Mouse (Mus musculus): ENCODE results near the gene Hexdc. TPM values are rescaled to one million over a fixed set of nuclear protein-coding genes. Genes with fewer than 3 reads are reported as not detected.

Gene Hexdc
- polyA plus RNA-seq (2014; fragmentation: Nextera tagmentation; extraction: Ambion mirVana): 11.9 and 14.8 TPM in 2 replicates

DNA sequence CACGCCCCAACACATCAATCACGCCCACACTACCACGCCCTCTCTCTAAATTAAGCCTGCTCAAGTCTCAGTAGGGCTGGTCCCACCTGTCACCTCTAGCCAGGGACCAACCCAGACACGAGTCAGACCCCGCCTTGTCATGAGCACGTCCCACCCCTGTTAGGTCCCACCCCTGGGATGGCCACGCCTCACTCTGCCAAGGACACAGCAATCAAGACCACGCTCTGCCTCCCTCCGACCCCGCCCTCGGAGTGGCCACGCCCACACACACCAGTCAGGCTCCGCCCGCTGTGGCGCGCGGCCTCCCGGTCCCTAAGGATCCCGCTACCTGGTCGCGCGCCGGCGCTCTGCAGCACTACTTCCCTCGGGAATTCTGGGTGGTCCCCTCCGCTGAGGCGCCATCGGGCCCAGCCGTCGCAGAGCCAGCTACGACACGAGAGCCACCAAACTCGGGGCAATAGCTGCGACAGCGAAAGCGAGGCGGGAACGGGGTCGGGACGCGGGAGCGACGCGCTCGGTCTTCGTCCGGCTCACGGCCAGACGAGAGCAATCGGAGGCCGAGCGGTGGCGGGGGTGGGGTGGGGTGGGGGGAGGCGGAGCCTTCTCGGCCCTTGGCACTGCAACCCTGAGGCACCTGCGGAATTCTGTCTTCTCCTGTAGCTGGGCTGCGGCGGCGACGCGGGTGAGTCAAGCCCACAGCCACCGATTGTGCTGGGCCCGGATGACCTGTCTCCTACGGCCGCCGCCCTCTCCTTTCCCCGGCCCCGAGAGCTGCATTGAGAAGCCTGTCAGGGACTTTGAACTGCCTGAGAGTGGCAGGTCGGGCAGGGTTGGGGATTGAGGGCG lies at the start of gene Hexdc, which contains the start of gene Ogfod3:
Hexdc (plus strand) TSS at position 273 of the 846 bp plus-strand sequence.
Ogfod3 (minus strand) TSS at position 551 of the 846 bp plus-strand sequence.
- under 1% methylated on average over 70 of the region's 70 CpGs for WGBS
- DNase-seq (ENCODE audit: low spot score) (peak; percentile 97), ATAC-seq (peak; percentile 98)
- Histone ChIP-seq H3K27ac (ENCODE audit: low read depth, low read length) (peak within 1 kb of the TSS; percentile 85), H3K36me3 (ENCODE audit: control insufficient read depth, insufficient read depth, low read length) (peaks cover 9% of the 10 kb centered on the region; the same call in 1 of the 2 replicates), H3K9ac (ENCODE audit: low read length) (peak within 1 kb of the TSS; percentile 79), H3K27me3 (replicated peaks; ENCODE audit: control insufficient read depth, insufficient read depth, low read length) (no peaks in the 10 kb centered on the region), H3K9me3 (replicated peaks; ENCODE audit: control insufficient read depth, low read length) (no peaks in the 10 kb centered on the region), H3K4me1 (ENCODE audit: control insufficient read depth, insufficient read depth, low read length) (peaks cover 4% of the 10 kb centered on the region; the same call in 1 of the 2 replicates), H3K4me3 (ENCODE audit: low read depth, low read length) (peak within 1 kb of the TSS; percentile 66), H3K4me2 (ENCODE audit: low read length) (peak within 1 kb of the TSS; percentile 75)

DNA sequence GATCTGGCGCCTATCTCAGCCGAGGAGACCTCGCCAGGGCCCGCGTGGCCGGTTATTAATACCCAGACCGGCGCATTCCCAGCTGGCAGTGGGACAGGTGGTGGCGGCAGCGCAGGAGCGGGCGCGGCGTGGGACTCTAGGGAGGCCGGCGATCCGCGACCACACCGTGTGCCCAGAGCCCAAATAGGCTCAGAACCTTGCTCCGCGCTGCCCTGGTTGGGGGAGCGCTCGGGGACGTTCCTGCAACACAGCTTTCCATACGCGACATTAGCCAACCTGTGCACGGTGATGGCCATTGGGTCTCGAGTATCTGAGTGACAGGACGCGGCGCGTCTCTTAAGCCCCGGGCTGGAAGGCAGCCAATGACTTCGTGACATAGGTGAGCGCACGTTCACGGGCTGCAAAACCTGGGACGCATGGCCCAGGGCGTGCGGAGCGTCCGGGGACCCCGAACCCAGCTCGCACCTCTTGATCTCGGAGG lies 47.8 kb upstream of the Hexdc start:
- Histone ChIP-seq H3K27me3 (replicated peaks; ENCODE audit: control insufficient read depth, insufficient read depth, low read length) (peaks cover 26% of the 10 kb centered on the region), H3K4me2 (ENCODE audit: low read length) (peak overlapping the region; percentile 58), H3K36me3 (ENCODE audit: control insufficient read depth, insufficient read depth, low read length) (no peaks in the 10 kb centered on the region), H3K27ac (ENCODE audit: low read depth, low read length) (no peak overlapping the region), H3K9ac (ENCODE audit: low read length) (no peak overlapping the region), H3K4me3 (ENCODE audit: low read depth, low read length) (peak overlapping the region; percentile 31), H3K9me3 (replicated peaks; ENCODE audit: control insufficient read depth, low read length) (no peaks in the 10 kb centered on the region), H3K4me1 (ENCODE audit: control insufficient read depth, insufficient read depth, low read length) (no peaks in the 10 kb centered on the region)
- WGBS: 2% methylated on average over 45 of the region's 45 CpGs
- no peak for ATAC-seq
- peak; percentile 48 for DNase-seq (ENCODE audit: low spot score)

- Histone ChIP-seq H3K36me3 (ENCODE audit: control insufficient read depth, insufficient read depth, low read length) (no peaks in the 10 kb centered on the region), H3K4me1 (ENCODE audit: control insufficient read depth, insufficient read depth, low read length) (no peaks in the 10 kb centered on the region), H3K9me3 (replicated peaks; ENCODE audit: control insufficient read depth, low read length) (no peaks in the 10 kb centered on the region), H3K4me3 (ENCODE audit: low read depth, low read length) (no peak within 1 kb of the TSS), H3K27me3 (replicated peaks; ENCODE audit: control insufficient read depth, insufficient read depth, low read length) (peaks cover 26% of the 10 kb centered on the region), H3K9ac (ENCODE audit: low read length) (no peak within 1 kb of the TSS), H3K27ac (ENCODE audit: low read depth, low read length) (no peak within 1 kb of the TSS), H3K4me2 (ENCODE audit: low read length) (no peak within 1 kb of the TSS)
- ATAC-seq: no peak
- DNase-seq (ENCODE audit: low spot score): no peak
- WGBS: 85% methylated on average over 5 of the region's 5 CpGs
Observed at GRCm38 (mm10) chr11:121159971-121160370, 44.3 kb upstream of the Hexdc start, which contains the start of gene Uts2r. TSS of gene Uts2r (plus strand) at chr11:121160271.

DNA sequence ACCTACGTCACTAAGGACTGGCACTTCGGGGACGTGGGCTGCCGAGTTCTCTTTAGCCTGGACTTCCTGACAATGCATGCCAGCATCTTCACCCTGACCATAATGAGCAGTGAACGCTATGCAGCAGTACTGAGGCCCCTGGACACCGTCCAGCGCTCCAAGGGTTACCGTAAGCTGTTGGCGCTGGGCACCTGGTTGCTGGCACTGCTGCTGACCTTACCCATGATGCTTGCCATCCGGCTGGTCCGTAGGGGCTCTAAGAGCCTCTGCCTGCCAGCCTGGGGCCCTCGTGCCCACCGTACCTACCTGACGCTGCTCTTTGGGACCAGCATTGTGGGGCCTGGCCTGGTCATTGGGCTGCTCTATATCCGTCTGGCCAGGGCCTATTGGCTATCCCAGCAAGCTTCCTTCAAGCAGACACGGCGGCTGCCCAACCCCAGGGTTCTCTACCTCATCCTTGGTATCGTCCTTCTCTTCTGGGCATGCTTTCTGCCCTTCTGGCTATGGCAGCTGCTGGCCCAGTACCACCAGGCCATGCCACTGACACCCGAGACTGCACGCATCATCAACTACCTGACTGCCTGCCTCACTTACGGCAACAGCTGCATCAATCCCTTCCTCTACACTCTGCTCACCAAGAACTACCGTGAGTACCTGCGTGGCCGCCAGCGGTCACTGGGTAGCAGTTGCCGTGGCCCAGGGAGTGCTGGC lies 43.4 kb upstream of the Hexdc start:
- H3K27me3 ChIP-seq (replicated peaks; ENCODE audit: control insufficient read depth, insufficient read depth, low read length): peaks cover 20% of the 10 kb centered on the region
- ATAC-seq (no peak), DNase-seq (ENCODE audit: low spot score) (no peak)
- no peak overlapping the region for H3K4me2 ChIP-seq (ENCODE audit: low read length)
- 94% methylated on average over 26 of the region's 26 CpGs for WGBS
- no peaks in the 10 kb centered on the region for H3K9me3 ChIP-seq (replicated peaks; ENCODE audit: control insufficient read depth, low read length)
- no peaks in the 10 kb centered on the region for H3K4me1 ChIP-seq (ENCODE audit: control insufficient read depth, insufficient read depth, low read length)
- no peaks in the 10 kb centered on the region for H3K36me3 ChIP-seq (ENCODE audit: control insufficient read depth, insufficient read depth, low read length)
- no peak overlapping the region for H3K9ac ChIP-seq (ENCODE audit: low read length)
- no peak overlapping the region for H3K27ac ChIP-seq (ENCODE audit: low read depth, low read length)
- no peak overlapping the region for H3K4me3 ChIP-seq (ENCODE audit: low read depth, low read length)

DNA sequence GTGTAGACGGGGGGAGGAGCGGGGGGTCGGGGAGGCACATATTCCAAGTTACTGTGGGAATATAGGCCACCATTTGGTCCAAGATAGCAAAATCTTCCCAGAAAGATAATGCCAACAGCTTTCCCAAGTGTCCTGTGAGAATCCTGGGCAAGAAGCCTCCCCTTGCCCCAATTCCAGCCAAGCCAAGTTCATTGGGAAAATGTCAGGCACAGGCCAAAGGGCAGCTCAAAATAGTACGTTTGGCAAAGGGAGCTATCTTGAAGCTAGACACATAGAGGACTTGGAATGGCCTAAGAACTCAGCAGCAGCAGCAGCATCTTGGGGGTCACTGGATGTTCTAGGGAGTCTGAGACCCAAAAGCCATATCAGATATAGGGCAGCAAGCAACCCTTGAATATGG lies 40.5 kb upstream of the Hexdc start:
- H3K4me2 ChIP-seq (ENCODE audit: low read length): no peak overlapping the region
- no peaks in the 10 kb centered on the region for H3K4me1 ChIP-seq (ENCODE audit: control insufficient read depth, insufficient read depth, low read length)
- H3K27ac ChIP-seq (ENCODE audit: low read depth, low read length): no peak overlapping the region
- no peaks in the 10 kb centered on the region for H3K27me3 ChIP-seq (replicated peaks; ENCODE audit: control insufficient read depth, insufficient read depth, low read length)
- H3K4me3 ChIP-seq (ENCODE audit: low read depth, low read length): no peak overlapping the region
- H3K9me3 ChIP-seq (replicated peaks; ENCODE audit: control insufficient read depth, low read length): no peaks in the 10 kb centered on the region
- 86% methylated on average over 4 of the region's 4 CpGs for WGBS
- H3K9ac ChIP-seq (ENCODE audit: low read length): no peak overlapping the region
- H3K36me3 ChIP-seq (ENCODE audit: control insufficient read depth, insufficient read depth, low read length): no peaks in the 10 kb centered on the region
- ATAC-seq: no peak
- DNase-seq (ENCODE audit: low spot score): no peak

DNA sequence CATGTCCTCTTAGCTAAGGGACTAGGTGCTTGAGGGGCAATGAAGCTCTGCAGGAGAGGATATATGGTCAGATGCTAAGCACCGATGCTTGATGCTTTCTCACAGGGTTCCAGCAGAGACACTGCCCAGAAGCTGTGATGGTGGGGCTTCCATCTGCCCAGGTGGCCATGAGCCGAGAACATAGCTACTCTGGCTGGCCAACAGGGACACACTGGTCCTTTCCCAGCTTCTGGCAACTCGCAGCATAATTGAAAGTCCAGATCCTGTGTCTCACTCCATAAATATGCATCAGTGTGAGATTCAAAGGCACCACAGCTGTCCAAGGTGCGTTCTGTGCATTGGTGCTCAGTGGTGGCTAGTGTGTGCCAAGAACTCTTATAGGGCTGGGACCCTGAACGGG lies 31.0 kb upstream of the Hexdc start:
- 79% methylated on average over 5 of the region's 5 CpGs for WGBS
- Histone ChIP-seq H3K4me2 (ENCODE audit: low read length) (no peak overlapping the region), H3K27me3 (replicated peaks; ENCODE audit: control insufficient read depth, insufficient read depth, low read length) (no peaks in the 10 kb centered on the region), H3K36me3 (ENCODE audit: control insufficient read depth, insufficient read depth, low read length) (no peaks in the 10 kb centered on the region), H3K9me3 (replicated peaks; ENCODE audit: control insufficient read depth, low read length) (no peaks in the 10 kb centered on the region), H3K9ac (ENCODE audit: low read length) (no peak overlapping the region), H3K4me3 (ENCODE audit: low read depth, low read length) (no peak overlapping the region), H3K4me1 (ENCODE audit: control insufficient read depth, insufficient read depth, low read length) (peaks cover 5% of the 10 kb centered on the region), H3K27ac (ENCODE audit: low read depth, low read length) (no peak overlapping the region)
- no peak for ATAC-seq
- no peak for DNase-seq (ENCODE audit: low spot score)

DNA sequence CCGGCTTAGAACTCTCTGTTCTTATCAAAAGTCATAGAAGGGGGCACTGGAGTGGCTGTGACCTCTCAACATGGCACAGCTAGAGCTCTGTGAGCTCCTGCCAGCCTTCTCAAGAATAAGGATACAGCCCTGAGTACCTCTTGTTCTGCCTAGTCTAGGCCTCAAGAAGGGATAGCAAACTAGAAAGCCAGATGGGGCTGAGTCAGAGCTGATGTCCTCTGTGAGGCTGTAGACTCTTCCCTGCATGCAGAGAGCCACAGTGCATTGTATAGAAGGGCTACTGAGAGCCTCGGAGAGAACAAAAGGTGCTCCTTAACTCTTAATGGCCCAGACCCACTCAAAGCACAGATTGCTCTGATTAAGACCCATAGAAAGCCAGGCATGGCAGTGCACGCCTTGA lies 30.0 kb upstream of the Hexdc start:
- Histone ChIP-seq H3K4me1 (ENCODE audit: control insufficient read depth, insufficient read depth, low read length) (peaks cover 5% of the 10 kb centered on the region), H3K9me3 (replicated peaks; ENCODE audit: control insufficient read depth, low read length) (no peaks in the 10 kb centered on the region), H3K27me3 (replicated peaks; ENCODE audit: control insufficient read depth, insufficient read depth, low read length) (no peaks in the 10 kb centered on the region), H3K4me3 (ENCODE audit: low read depth, low read length) (no peak overlapping the region), H3K36me3 (ENCODE audit: control insufficient read depth, insufficient read depth, low read length) (no peaks in the 10 kb centered on the region), H3K4me2 (ENCODE audit: low read length) (no peak overlapping the region), H3K27ac (ENCODE audit: low read depth, low read length) (no peak overlapping the region), H3K9ac (ENCODE audit: low read length) (no peak overlapping the region)
- ATAC-seq (no peak), DNase-seq (ENCODE audit: low spot score) (peak; percentile 28)
- 36% methylated on average over 3 of the region's 3 CpGs for WGBS

DNA sequence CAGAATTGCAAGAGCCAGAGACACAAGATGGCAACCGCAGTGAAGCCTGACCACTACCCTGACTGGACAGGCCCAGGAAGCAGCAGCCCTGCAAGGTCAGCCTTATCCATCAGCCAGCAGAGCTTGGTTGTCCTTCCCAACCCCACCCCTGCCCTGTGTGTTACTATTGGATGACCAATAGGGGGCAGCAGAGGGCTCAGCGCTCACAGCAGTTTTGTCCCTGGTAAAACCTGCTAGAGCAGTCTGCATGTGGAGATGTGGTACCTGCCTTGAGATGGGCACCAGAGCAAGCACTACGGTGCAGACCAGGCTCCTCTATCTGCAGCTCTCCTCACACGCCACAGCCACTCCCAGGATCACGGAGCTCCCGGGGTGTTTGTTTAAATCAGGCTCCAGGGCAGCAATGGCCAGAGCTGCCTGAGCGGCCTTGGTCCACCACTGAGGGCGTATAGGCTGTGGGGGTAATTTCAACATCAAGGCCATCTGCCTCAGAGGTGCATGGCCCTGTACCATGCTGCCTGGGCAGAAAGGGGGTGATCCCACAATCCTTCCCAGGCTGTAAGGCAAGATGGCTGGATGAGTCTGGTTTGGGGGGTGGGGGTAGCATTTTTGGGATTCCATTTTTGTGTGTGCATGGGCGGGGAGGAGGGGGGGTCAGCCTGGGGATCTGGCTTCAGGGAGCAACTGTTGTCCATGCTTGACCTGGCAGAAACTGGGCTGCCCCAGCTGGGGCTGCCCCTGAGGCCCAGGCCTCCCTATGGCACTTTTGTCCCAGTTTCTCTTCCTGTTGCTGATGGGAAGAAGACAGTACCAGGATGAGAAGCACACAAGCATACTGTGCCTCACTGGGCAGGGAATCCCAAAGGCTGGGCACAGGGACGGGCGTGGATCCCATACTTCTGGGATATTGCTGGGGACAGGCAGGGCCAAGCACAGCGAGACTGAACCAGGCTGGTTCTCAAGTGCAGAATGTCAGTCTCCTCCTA lies 27.7 kb upstream of the Hexdc start:
- H3K27ac ChIP-seq (ENCODE audit: low read depth, low read length): no peak overlapping the region
- H3K4me1 ChIP-seq (ENCODE audit: control insufficient read depth, insufficient read depth, low read length): peaks cover 5% of the 10 kb centered on the region
- no peak overlapping the region for H3K9ac ChIP-seq (ENCODE audit: low read length)
- no peak overlapping the region for H3K4me2 ChIP-seq (ENCODE audit: low read length)
- WGBS: 61% methylated on average over 12 of the region's 12 CpGs
- no peaks in the 10 kb centered on the region for H3K36me3 ChIP-seq (ENCODE audit: control insufficient read depth, insufficient read depth, low read length)
- no peak overlapping the region for H3K4me3 ChIP-seq (ENCODE audit: low read depth, low read length)
- DNase-seq (ENCODE audit: low spot score) (peak; percentile 65), ATAC-seq (0 out of 2 replicates have a peak, but pooled peaks have one; percentile 46)
- no peaks in the 10 kb centered on the region for H3K9me3 ChIP-seq (replicated peaks; ENCODE audit: control insufficient read depth, low read length)
- H3K27me3 ChIP-seq (replicated peaks; ENCODE audit: control insufficient read depth, insufficient read depth, low read length): no peaks in the 10 kb centered on the region

All from forebrain, embryonic 14.5 days (tissue).